Mouse (Mus musculus) heart, adult 18-20 months (tissue): ENCODE results near the gene Pde11a. TPM values are rescaled to one million over a fixed set of nuclear protein-coding genes. Genes with fewer than 3 reads are reported as not detected.

Source experiments
- DNase-seq, 2 experiments: peaks; one replicate each; pipeline ENCODE4 v3.0.0; 2021 to 2022; ENCODE audit warnings: mixed read lengths in 1 of 2
- total RNA-seq, 2 experiments: library from RNA; stranded (reverse); gene quantifications; 2 replicates each; pipeline ENCODE4 v1.2.3; 2021

Gene Pde11a
- total RNA-seq, 2 experiments from 2014 or later = 2.1 to 3.7 TPM

GRCm38 (mm10) chr2:76090506-76090905 is 248.1 kb downstream of the Pde11a start:
- no peak for DNase-seq

GRCm38 (mm10) chr2:76088844-76089243 is 249.7 kb downstream of the Pde11a start:
- DNase-seq = no peak

- DNase-seq = peak; percentile 23 to 48
Measured at GRCm38 (mm10) chr2:76088413-76088812, 250.2 kb downstream of the Pde11a start.

- no peak for DNase-seq
Measured at GRCm38 (mm10) chr2:76087170-76087569, 251.4 kb downstream of the Pde11a start.

GRCm38 (mm10) chr2:76084982-76085381 is 253.6 kb downstream of the Pde11a start:
- no peak for DNase-seq

- DNase-seq = no peak
Measured at GRCm38 (mm10) chr2:76083901-76084300, 254.7 kb downstream of the Pde11a start.

GRCm38 (mm10) chr2:76083396-76083795 is 255.2 kb downstream of the Pde11a start:
- no peak for DNase-seq

- DNase-seq = no peak
Measured at GRCm38 (mm10) chr2:76081991-76082390, 256.6 kb downstream of the Pde11a start.

- no peak for DNase-seq
Measured at GRCm38 (mm10) chr2:76080549-76080948, 258.0 kb downstream of the Pde11a start.

- no peak for DNase-seq
Measured at GRCm38 (mm10) chr2:76076838-76077237, 261.7 kb downstream of the Pde11a start.

GRCm38 (mm10) chr2:76076047-76076446 is 262.5 kb downstream of the Pde11a start:
- DNase-seq = no peak

GRCm38 (mm10) chr2:76073079-76073478 is 265.5 kb downstream of the Pde11a start:
- no peak for DNase-seq

- peak; percentile 85 to 87 for DNase-seq
Measured at GRCm38 (mm10) chr2:76070432-76071306, 267.9 kb downstream of the Pde11a start.

GRCm38 (mm10) chr2:76069238-76069637 is 269.3 kb downstream of the Pde11a start:
- DNase-seq = no peak

- no peak for DNase-seq
Measured at GRCm38 (mm10) chr2:76068155-76068554, 270.4 kb downstream of the Pde11a start.

- DNase-seq = no peak
Measured at GRCm38 (mm10) chr2:76067144-76067543, 271.4 kb downstream of the Pde11a start.

- DNase-seq = peak; percentile 27 to 43
Measured at GRCm38 (mm10) chr2:76065292-76065691, 273.3 kb downstream of the Pde11a start.

- peak; percentile 10 to 46 for DNase-seq
Measured at GRCm38 (mm10) chr2:76064078-76064477, 274.5 kb downstream of the Pde11a start.

GRCm38 (mm10) chr2:76060207-76060606 is 278.4 kb downstream of the Pde11a start:
- no peak for DNase-seq

GRCm38 (mm10) chr2:76059595-76059994 is 279.0 kb downstream of the Pde11a start:
- DNase-seq = no peak

GRCm38 (mm10) chr2:76058661-76059467 is 279.7 kb downstream of the Pde11a start:
- DNase-seq = no peak

GRCm38 (mm10) chr2:76057555-76057954 is 281.0 kb downstream of the Pde11a start:
- DNase-seq = no peak

- DNase-seq = no peak
Measured at GRCm38 (mm10) chr2:76053748-76054331, 284.7 kb downstream of the Pde11a start.
